Mouse (Mus musculus): ENCODE data around the gene Klk8. TPM values are rescaled to one million over a fixed set of nuclear protein-coding genes. Genes with fewer than 3 reads are reported as not detected.

Gene Klk8
- polyA plus RNA-seq (2012; rRNA removed): 3.1 and 7.6 TPM in 2 replicates

- TF ChIP-seq POLR2A (IDR thresholded peaks at IDR 0.05; ENCODE audit: extremely low read depth, insufficient read depth, low read length): no peak
- TF ChIP-seq CTCF (IDR thresholded peaks at IDR 0.05; ENCODE audit: extremely low read depth, insufficient read depth, low read length): no peak
- H3K27ac ChIP-seq (ENCODE audit: insufficient read depth, low read length): no peak within 1 kb of the TSS
These were observed at the start of gene Klk8 for GRCm38 (mm10) chr7:43797333-43797769. Gene Klk8, plus strand, starts transcription at chr7:43797577.

GRCm38 (mm10) chr7:43747788-43748187 is 49.6 kb upstream of the Klk8 start:
- no peak overlapping the region for H3K4me3 ChIP-seq (ENCODE audit: insufficient read depth, low read length)
- H3K4me1 ChIP-seq (ENCODE audit: control insufficient read depth, insufficient read depth, low read length): no peaks in the 10 kb centered on the region
- no peak overlapping the region for H3K27ac ChIP-seq (ENCODE audit: insufficient read depth, low read length)
- TF ChIP-seq POLR2A (IDR thresholded peaks at IDR 0.05; ENCODE audit: extremely low read depth, insufficient read depth, low read length) (no peak), CTCF (IDR thresholded peaks at IDR 0.05; ENCODE audit: extremely low read depth, insufficient read depth, low read length) (no peak)

More at GRCm38 (mm10) chr7:43797333-43797769, at the start of gene Klk8:
- no peaks in the 10 kb centered on the region for H3K4me1 ChIP-seq (ENCODE audit: control insufficient read depth, insufficient read depth, low read length)
- H3K4me3 ChIP-seq (ENCODE audit: insufficient read depth, low read length): peak within 1 kb of the TSS; percentile 54

- TF ChIP-seq CTCF (IDR thresholded peaks at IDR 0.05; ENCODE audit: extremely low read depth, insufficient read depth, low read length) (no peak), POLR2A (IDR thresholded peaks at IDR 0.05; ENCODE audit: extremely low read depth, insufficient read depth, low read length) (no peak)
- no peaks in the 10 kb centered on the region for H3K4me1 ChIP-seq (ENCODE audit: control insufficient read depth, insufficient read depth, low read length)
- no peak overlapping the region for H3K4me3 ChIP-seq (ENCODE audit: insufficient read depth, low read length)
- no peak overlapping the region for H3K27ac ChIP-seq (ENCODE audit: insufficient read depth, low read length)
These were observed 44.6 kb upstream of the Klk8 start for GRCm38 (mm10) chr7:43752806-43753205.

DNA sequence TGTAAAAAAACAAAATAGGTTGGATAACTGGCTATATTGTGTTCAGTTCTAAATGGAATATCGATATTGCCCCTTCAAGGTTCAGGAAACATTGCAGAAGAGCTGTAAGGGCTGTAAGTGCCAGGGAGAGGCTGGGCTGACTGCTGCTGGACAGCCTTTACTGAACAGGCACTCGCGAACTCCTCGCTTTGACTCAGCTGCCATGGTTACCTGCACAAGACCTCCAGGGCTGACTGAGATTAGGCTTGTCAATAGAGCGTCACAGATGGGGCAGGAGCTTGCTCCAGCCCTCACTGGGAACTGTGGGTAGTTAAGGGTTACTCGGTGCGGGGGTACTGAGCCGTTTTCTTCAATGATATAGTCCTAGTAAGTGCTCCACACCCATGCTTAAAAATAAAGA is 30.9 kb upstream of the Klk8 start:
- no peak for TF ChIP-seq POLR2A (IDR thresholded peaks at IDR 0.05; ENCODE audit: extremely low read depth, insufficient read depth, low read length)
- TF ChIP-seq CTCF (IDR thresholded peaks at IDR 0.05; ENCODE audit: extremely low read depth, insufficient read depth, low read length): no peak
- Histone ChIP-seq H3K4me1 (ENCODE audit: control insufficient read depth, insufficient read depth, low read length) (no peaks in the 10 kb centered on the region), H3K4me3 (ENCODE audit: insufficient read depth, low read length) (no peak overlapping the region), H3K27ac (ENCODE audit: insufficient read depth, low read length) (no peak overlapping the region)

DNA sequence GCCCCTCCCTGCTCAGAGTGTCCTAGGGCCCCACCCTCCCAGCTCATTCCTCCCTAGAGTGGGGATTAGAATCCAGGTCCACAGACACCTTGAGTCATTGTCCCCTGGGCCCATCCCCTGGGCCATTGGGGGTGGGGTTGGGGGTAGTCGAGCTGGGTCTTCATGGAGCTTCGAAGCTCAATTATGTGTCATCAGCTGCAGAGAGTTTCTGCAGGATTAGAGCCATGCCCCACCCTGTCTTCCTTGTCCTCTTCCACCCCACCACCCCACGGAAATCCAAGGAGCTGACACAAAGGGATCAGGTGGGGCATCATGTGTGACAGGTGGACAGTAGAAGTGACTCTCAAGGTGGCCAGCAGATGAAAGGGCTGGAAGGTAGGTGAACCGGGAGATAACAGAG is 28.8 kb upstream of the Klk8 start, which contains the start of gene Klk12:
TSS of gene Klk12 (plus strand) at position 301 of the 400 bp plus-strand sequence.
- H3K4me1 ChIP-seq (ENCODE audit: control insufficient read depth, insufficient read depth, low read length): no peaks in the 10 kb centered on the region
- TF ChIP-seq CTCF (IDR thresholded peaks at IDR 0.05; ENCODE audit: extremely low read depth, insufficient read depth, low read length): no peak
- TF ChIP-seq POLR2A (IDR thresholded peaks at IDR 0.05; ENCODE audit: extremely low read depth, insufficient read depth, low read length): no peak
- H3K4me3 ChIP-seq (ENCODE audit: insufficient read depth, low read length): no peak within 1 kb of the TSS
- no peak within 1 kb of the TSS for H3K27ac ChIP-seq (ENCODE audit: insufficient read depth, low read length)

DNA sequence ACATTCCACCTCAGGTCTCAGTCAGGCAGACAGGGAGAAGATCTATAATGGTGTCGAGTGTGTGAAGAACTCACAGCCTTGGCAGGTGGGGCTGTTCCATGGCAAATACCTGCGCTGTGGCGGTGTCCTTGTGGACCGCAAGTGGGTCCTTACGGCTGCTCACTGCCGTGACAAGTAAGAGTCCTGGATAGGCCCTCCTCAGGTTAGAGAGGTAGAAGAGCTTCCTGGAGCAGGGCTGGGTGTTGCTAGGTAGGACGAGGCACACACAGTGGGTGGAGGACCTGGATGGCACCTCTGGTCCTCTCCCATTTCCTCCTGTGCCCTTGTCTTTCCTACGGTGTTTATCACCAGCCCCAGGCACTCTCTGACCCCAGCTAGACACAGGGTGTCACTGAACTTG is 27.7 kb upstream of the Klk8 start:
- no peak overlapping the region for H3K4me3 ChIP-seq (ENCODE audit: insufficient read depth, low read length)
- no peak for TF ChIP-seq CTCF (IDR thresholded peaks at IDR 0.05; ENCODE audit: extremely low read depth, insufficient read depth, low read length)
- no peak for TF ChIP-seq POLR2A (IDR thresholded peaks at IDR 0.05; ENCODE audit: extremely low read depth, insufficient read depth, low read length)
- no peaks in the 10 kb centered on the region for H3K4me1 ChIP-seq (ENCODE audit: control insufficient read depth, insufficient read depth, low read length)
- H3K27ac ChIP-seq (ENCODE audit: insufficient read depth, low read length): no peak overlapping the region

GRCm38 (mm10) chr7:43770701-43771100 is 26.7 kb upstream of the Klk8 start:
- H3K4me1 ChIP-seq (ENCODE audit: control insufficient read depth, insufficient read depth, low read length): no peaks in the 10 kb centered on the region
- no peak overlapping the region for H3K4me3 ChIP-seq (ENCODE audit: insufficient read depth, low read length)
- TF ChIP-seq POLR2A (IDR thresholded peaks at IDR 0.05; ENCODE audit: extremely low read depth, insufficient read depth, low read length) (no peak), CTCF (IDR thresholded peaks at IDR 0.05; ENCODE audit: extremely low read depth, insufficient read depth, low read length) (no peak)
- no peak overlapping the region for H3K27ac ChIP-seq (ENCODE audit: insufficient read depth, low read length)

GRCm38 (mm10) chr7:43771916-43772315 is 25.5 kb upstream of the Klk8 start:
- H3K27ac ChIP-seq (ENCODE audit: insufficient read depth, low read length): no peak overlapping the region
- TF ChIP-seq CTCF (IDR thresholded peaks at IDR 0.05; ENCODE audit: extremely low read depth, insufficient read depth, low read length) (no peak), POLR2A (IDR thresholded peaks at IDR 0.05; ENCODE audit: extremely low read depth, insufficient read depth, low read length) (no peak)
- no peaks in the 10 kb centered on the region for H3K4me1 ChIP-seq (ENCODE audit: control insufficient read depth, insufficient read depth, low read length)
- H3K4me3 ChIP-seq (ENCODE audit: insufficient read depth, low read length): no peak overlapping the region

DNA sequence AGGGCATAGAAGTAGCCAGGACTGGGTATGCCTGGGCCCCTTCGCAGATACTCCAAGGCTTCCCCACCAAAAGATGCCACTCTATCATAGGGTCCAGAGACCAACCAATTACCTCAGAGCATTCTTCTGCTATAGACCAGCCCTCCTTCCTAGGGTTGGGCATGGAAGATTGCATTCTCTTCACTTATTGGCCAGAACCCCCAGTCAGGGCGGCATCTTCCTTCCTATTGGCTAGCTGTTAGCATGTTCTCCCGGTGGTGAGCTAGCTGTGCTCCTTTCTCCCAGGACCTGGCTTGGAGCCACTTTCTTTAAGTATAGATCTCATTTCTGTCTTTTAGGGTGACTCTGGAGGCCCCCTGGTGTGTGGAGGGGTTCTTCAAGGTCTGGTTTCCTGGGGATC is 24.5 kb upstream of the Klk8 start:
- Histone ChIP-seq H3K4me3 (ENCODE audit: insufficient read depth, low read length) (no peak overlapping the region), H3K4me1 (ENCODE audit: control insufficient read depth, insufficient read depth, low read length) (no peaks in the 10 kb centered on the region), H3K27ac (ENCODE audit: insufficient read depth, low read length) (no peak overlapping the region)
- TF ChIP-seq POLR2A (IDR thresholded peaks at IDR 0.05; ENCODE audit: extremely low read depth, insufficient read depth, low read length): no peak
- no peak for TF ChIP-seq CTCF (IDR thresholded peaks at IDR 0.05; ENCODE audit: extremely low read depth, insufficient read depth, low read length)

GRCm38 (mm10) chr7:43774364-43774763 is 23.0 kb upstream of the Klk8 start, which contains the start of gene Klk11:
Gene Klk11, plus strand, starts transcription at chr7:43774604.
- Histone ChIP-seq H3K4me3 (ENCODE audit: insufficient read depth, low read length) (no peak within 1 kb of the TSS), H3K27ac (ENCODE audit: insufficient read depth, low read length) (no peak within 1 kb of the TSS), H3K4me1 (ENCODE audit: control insufficient read depth, insufficient read depth, low read length) (no peaks in the 10 kb centered on the region)
- TF ChIP-seq CTCF (IDR thresholded peaks at IDR 0.05; ENCODE audit: extremely low read depth, insufficient read depth, low read length) (no peak), POLR2A (IDR thresholded peaks at IDR 0.05; ENCODE audit: extremely low read depth, insufficient read depth, low read length) (no peak)
